Mouse (Mus musculus) intestine, postnatal 0 days (tissue): ENCODE measurements at regions not wholly inside any gene's neighbourhood (a gene's known extent, or its start where the extent isn't known, plus 50 kb on each side); places are given as distances from the start of the nearest gene placed in this dataset.

Experiments used
- ATAC-seq: fragments of 200-750 bp; cut with Nextera tagmentation; 2 replicates; pipeline ENCODE4 v1.8.0; 2017; ENCODE audit warnings: mild to moderate bottlenecking, moderate TSS enrichment, moderate library complexity
- H3K27ac ChIP-seq: fragments of 300-500 bp; sonication (generic); 2 replicates; pipeline ENCODE4 v1.5.1; 2014; ENCODE audit warnings: mild to moderate bottlenecking, low read depth, low read length, moderate library complexity
- H3K27me3 ChIP-seq: fragments of 300-500 bp; sonication (generic); replicated peaks from 2 replicates; pipeline ENCODE4 v1.6.1; 2014; ENCODE audit warnings: low read length, mixed read lengths; ENCODE audit not compliant: control insufficient read depth, insufficient read depth
- H3K36me3 ChIP-seq: fragments of 300-500 bp; sonication (generic); 2 replicates; pipeline ENCODE4 v1.6.1; 2014; ENCODE audit warnings: mild to moderate bottlenecking, moderate library complexity; ENCODE audit not compliant: control insufficient read depth, insufficient read depth
- H3K4me1 ChIP-seq: fragments of 300-500 bp; sonication (generic); replicated peaks from 2 replicates; pipeline ENCODE4 v1.6.1; 2014; ENCODE audit warnings: antibody characterized with exemption, low read length, mixed read lengths; ENCODE audit not compliant: control insufficient read depth, insufficient read depth
- H3K4me2 ChIP-seq: fragments of 300-500 bp; sonication (generic); replicated peaks from 2 replicates; pipeline ENCODE4 v1.6.1; 2014; ENCODE audit warnings: low read depth, mild to moderate bottlenecking, moderate library complexity
- H3K4me3 ChIP-seq: fragments of 300-500 bp; sonication (generic); 2 replicates; pipeline ENCODE4 v1.5.1; 2014; ENCODE audit warnings: low read depth, low read length
- H3K9ac ChIP-seq: fragments of 300-500 bp; sonication (generic); 2 replicates; pipeline ENCODE4 v1.6.1; 2014; ENCODE audit warnings: mild to moderate bottlenecking, low read depth, low read length
- H3K9me3 ChIP-seq: fragments of 300-500 bp; sonication (generic); 2 replicates; pipeline ENCODE4 v1.6.1; 2016; ENCODE audit warnings: mixed run types; ENCODE audit not compliant: control insufficient read depth
- CTCF ChIP-seq: sonication (generic); IDR thresholded peaks from 2 replicates; pipeline ENCODE4 v1.5.1; 2016; ENCODE audit warnings: low read depth, mild to moderate bottlenecking, control low read depth, antibody characterized with exemption, moderate library complexity
- WGBS: fragments of 180-500 bp; shearing (Covaris S2); extraction: QIAGEN DNeasy Blood & Tissue Kit; methylation state at CpG from one replicate; pipeline ENCODE4 v1.1.7; 2014; 5-methylcytosine and 5-hydroxymethylcytosine counted together

- Histone ChIP-seq H3K9me3 (no peaks in the 10 kb centered on the region), H3K27ac (no peak overlapping the region), H3K4me2 (no peak overlapping the region), H3K4me3 (no peak overlapping the region), H3K27me3 (no peaks in the 10 kb centered on the region), H3K36me3 (no peaks in the 10 kb centered on the region), H3K9ac (no peak overlapping the region), H3K4me1 (no peaks in the 10 kb centered on the region)
- TF ChIP-seq CTCF, result no peak
- ATAC-seq, result no peak
- 71% methylated on average over 4 of the region's 4 CpGs for WGBS
These were observed 829.5 kb downstream of the Kcnj2 start for GRCm38 (mm10) chr11:111895221-111896200.

DNA sequence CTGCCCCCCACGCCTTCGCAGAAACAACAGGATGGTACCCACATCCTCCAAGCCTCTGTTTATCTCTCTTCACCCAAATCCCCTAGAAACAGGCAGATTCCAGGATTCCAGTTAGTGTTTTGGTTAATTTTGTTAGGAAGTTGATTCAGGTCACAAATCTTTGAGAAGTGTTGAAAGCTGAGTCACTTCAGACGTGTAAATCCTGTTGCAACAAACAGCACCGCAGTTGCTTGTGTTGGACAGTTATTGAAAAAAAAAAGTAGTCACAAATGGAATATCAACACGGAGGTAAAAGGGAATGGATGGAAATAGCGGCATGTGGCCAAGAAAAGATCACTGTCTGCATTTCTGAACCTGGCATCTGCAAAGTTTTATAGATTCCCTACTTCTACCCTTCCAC, 831.0 kb downstream of the Kcnj2 start:
- Histone ChIP-seq H3K27me3 (no peaks in the 10 kb centered on the region), H3K27ac (no peak overlapping the region), H3K4me1 (no peaks in the 10 kb centered on the region), H3K4me2 (no peak overlapping the region), H3K9ac (no peak overlapping the region), H3K4me3 (no peak overlapping the region), H3K9me3 (no peaks in the 10 kb centered on the region), H3K36me3 (no peaks in the 10 kb centered on the region)
- no peak for TF ChIP-seq CTCF
- WGBS, result 78% methylated on average over 6 of the region's 6 CpGs
- ATAC-seq, result no peak

DNA sequence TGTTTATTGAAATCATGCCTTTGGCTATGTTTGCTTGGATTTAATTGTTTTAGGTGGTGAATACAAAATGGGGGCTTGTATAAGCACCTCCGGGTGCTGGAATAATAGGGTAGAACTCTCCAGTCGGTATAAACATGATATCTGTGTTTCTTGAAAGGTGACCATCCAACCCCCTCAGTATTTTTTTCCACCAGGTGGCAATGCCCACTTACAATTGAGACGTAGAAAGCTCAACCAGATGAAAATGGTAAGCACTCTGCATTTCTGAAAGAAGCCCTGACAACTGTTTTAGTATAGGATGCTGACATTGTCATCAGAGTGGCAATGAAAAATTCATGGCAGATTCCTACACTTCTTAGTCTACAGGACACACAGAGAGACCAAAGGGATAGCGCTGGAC, 838.1 kb downstream of the Kcnj2 start:
- H3K4me3 ChIP-seq, result no peak overlapping the region
- 73% methylated on average over 4 of the region's 4 CpGs for WGBS
- H3K27me3 ChIP-seq, result no peaks in the 10 kb centered on the region
- no peak overlapping the region for H3K9ac ChIP-seq
- H3K4me2 ChIP-seq, result no peak overlapping the region
- no peaks in the 10 kb centered on the region for H3K36me3 ChIP-seq
- ATAC-seq, result no peak
- no peaks in the 10 kb centered on the region for H3K9me3 ChIP-seq
- TF ChIP-seq CTCF, result peak; percentile 41
- no peaks in the 10 kb centered on the region for H3K4me1 ChIP-seq
- H3K27ac ChIP-seq, result no peak overlapping the region

- Histone ChIP-seq H3K27me3 (no peaks in the 10 kb centered on the region), H3K4me1 (no peaks in the 10 kb centered on the region), H3K27ac (no peak overlapping the region), H3K4me3 (no peak overlapping the region), H3K36me3 (no peaks in the 10 kb centered on the region), H3K4me2 (no peak overlapping the region), H3K9ac (no peak overlapping the region), H3K9me3 (no peaks in the 10 kb centered on the region)
- no peak for TF ChIP-seq CTCF
- WGBS, result 86% methylated on average over 8 of the region's 8 CpGs
- ATAC-seq, result no peak
These were observed 847.9 kb downstream of the Kcnj2 start for GRCm38 (mm10) chr11:111913891-111914290.

DNA sequence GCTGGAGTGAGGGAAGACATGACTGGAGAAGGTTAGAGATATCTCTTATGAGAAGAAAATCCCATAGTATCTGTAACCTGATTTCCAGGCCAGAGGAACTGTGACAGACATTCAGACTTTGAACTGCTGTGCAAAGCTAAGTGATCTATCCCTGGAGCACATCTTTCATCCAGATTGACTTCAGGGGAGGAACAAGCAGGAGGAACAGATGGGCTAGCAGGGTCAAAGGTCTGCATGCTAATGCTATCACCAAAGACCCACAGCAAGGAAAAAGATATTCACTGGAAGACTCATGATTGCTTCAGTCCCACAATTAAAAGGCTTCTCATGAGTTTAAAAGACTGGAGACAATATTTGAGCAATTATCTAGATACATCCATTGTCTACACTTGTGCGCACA, 855.7 kb upstream of the Sox9 start:
- no peak for TF ChIP-seq CTCF
- Histone ChIP-seq H3K9me3 (no peaks in the 10 kb centered on the region), H3K36me3 (no peaks in the 10 kb centered on the region), H3K4me3 (no peak overlapping the region), H3K9ac (no peak overlapping the region), H3K4me2 (no peak overlapping the region), H3K27ac (no peak overlapping the region), H3K27me3 (no peaks in the 10 kb centered on the region), H3K4me1 (no peaks in the 10 kb centered on the region)
- no peak for ATAC-seq
- 97% methylated on average over 1 of the region's 1 CpGs for WGBS

DNA sequence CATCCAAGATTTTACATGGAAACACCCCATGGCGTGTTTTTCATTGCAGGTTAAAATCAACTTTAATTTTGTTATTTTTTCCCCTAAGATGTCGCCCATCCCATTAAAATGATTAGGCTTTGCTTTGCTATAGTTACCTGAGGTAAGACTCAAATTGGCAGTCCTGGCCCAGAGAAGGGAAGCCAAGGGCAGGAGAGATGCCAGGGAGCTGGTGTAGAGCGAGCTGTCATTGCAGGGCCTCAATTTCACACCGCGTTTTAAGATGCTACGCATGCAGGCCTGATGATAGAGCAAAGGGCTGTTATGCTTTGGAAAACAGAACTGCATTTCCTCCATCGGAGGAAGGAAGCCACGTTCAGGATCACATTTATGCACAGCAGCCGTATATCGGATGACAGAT, 852.7 kb upstream of the Sox9 start:
- no peaks in the 10 kb centered on the region for H3K27me3 ChIP-seq
- H3K36me3 ChIP-seq, result no peaks in the 10 kb centered on the region
- WGBS, result 71% methylated on average over 10 of the region's 10 CpGs
- ATAC-seq, result no peak
- no peak overlapping the region for H3K4me2 ChIP-seq
- H3K4me3 ChIP-seq, result no peak overlapping the region
- no peak overlapping the region for H3K9ac ChIP-seq
- no peaks in the 10 kb centered on the region for H3K4me1 ChIP-seq
- H3K27ac ChIP-seq, result no peak overlapping the region
- no peak for TF ChIP-seq CTCF
- no peaks in the 10 kb centered on the region for H3K9me3 ChIP-seq
